Mouse (Mus musculus) heart, embryonic 10.5 days (tissue): ENCODE data around the gene Nmnat1. TPM values are rescaled to one million over a fixed set of nuclear protein-coding genes. Genes with fewer than 3 reads are reported as not detected.
A peak's percentile ranks its signal among the peaks of the same experiment; 100 is the strongest.
"Not testable (repeated sequence)": the region's sequence is repeated elsewhere in the genome, so short reads cannot be mapped to it uniquely, and the experiment has no call there.

Experiments used
- DNase-seq: peaks from one replicate; pipeline ENCODE4 v3.0.0-alpha.2; 2017; ENCODE audit warnings: low spot score
- H3K27ac ChIP-seq: fragments of 300-500 bp; sonication (generic); 2 replicates; pipeline ENCODE4 v1.5.1; 2016; ENCODE audit warnings: mild to moderate bottlenecking
- H3K27me3 ChIP-seq: fragments of 300-500 bp; sonication (generic); 2 replicates; pipeline ENCODE4 v1.6.1; 2016; ENCODE audit warnings: mild to moderate bottlenecking; ENCODE audit not compliant: poor library complexity, insufficient read depth, severe bottlenecking
- H3K36me3 ChIP-seq: fragments of 300-500 bp; sonication (generic); 2 replicates; pipeline ENCODE4 v1.6.1; 2016; ENCODE audit warnings: mild to moderate bottlenecking, moderate library complexity
- H3K4me1 ChIP-seq: fragments of 300-500 bp; sonication (generic); 2 replicates; pipeline ENCODE4 v1.6.1; 2016; ENCODE audit warnings: mild to moderate bottlenecking
- H3K4me3 ChIP-seq: fragments of 300-500 bp; sonication (generic); 2 replicates; pipeline ENCODE4 v1.5.1; 2016; ENCODE audit warnings: mild to moderate bottlenecking, moderate library complexity
- H3K9me3 ChIP-seq: fragments of 300-500 bp; sonication (generic); 2 replicates; pipeline ENCODE4 v1.6.1; 2016; ENCODE audit warnings: mild to moderate bottlenecking, moderate library complexity
- WGBS: fragments of 180-500 bp; shearing (Covaris S2); methylation state at CpG from one replicate; pipeline ENCODE4 v1.1.7; 2016; 5-methylcytosine and 5-hydroxymethylcytosine counted together
- polyA plus RNA-seq: library from polyadenylated mRNA; unstranded; fragments of >200 nt; fragmentation: Nextera tagmentation; extraction: Ambion mirVana; gene quantifications from 2 replicates; pipeline ENCODE4 v1.2.1, GENCODE M21; 2016

Nmnat1 gene
- polyA plus RNA-seq, 1 experiment from 2014 or later = 15.9 TPM

- no peaks in the 10 kb centered on the region for H3K36me3 ChIP-seq
- DNase-seq = no peak
- no peak overlapping the region for H3K4me3 ChIP-seq
- H3K27ac ChIP-seq = no peak overlapping the region
- H3K4me1 ChIP-seq = peaks cover 8% of the 10 kb centered on the region; the same call in 1 of the 2 replicates
- H3K9me3 ChIP-seq = no peaks in the 10 kb centered on the region
- WGBS = 80% methylated on average over 17 of the region's 17 CpGs
- H3K27me3 ChIP-seq = no peaks in the 10 kb centered on the region
These were observed 30.7 kb downstream of the Nmnat1 start for GRCm38 (mm10) chr4:149454263-149454662.

DNA sequence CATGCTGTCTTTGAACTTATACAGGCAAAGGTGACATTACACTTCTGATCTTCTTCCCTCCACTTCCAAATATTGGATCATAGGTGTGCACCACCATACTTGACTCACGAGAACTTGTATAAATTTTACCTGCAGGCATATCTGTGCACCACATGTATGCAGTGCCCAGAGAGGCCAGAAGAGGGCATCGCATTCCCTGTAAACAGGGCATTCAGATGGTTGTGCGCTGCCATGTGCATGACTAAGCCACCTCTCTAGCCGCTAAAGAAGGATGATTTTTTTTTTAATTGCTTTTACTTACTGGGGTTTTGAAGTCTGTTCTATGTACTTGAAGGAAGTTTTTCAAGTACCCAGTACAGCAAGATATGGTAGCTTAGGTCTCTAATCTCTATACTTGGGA lies 31.3 kb downstream of the Nmnat1 start:
- no peaks in the 10 kb centered on the region for H3K36me3 ChIP-seq
- WGBS = 80% methylated on average over 4 of the region's 4 CpGs
- H3K27ac ChIP-seq = no peak overlapping the region
- H3K27me3 ChIP-seq = no peaks in the 10 kb centered on the region
- no peak overlapping the region for H3K4me3 ChIP-seq
- peaks cover 8% of the 10 kb centered on the region; the same call in 1 of the 2 replicates for H3K4me1 ChIP-seq
- H3K9me3 ChIP-seq = no peaks in the 10 kb centered on the region
- DNase-seq = no peak

DNA sequence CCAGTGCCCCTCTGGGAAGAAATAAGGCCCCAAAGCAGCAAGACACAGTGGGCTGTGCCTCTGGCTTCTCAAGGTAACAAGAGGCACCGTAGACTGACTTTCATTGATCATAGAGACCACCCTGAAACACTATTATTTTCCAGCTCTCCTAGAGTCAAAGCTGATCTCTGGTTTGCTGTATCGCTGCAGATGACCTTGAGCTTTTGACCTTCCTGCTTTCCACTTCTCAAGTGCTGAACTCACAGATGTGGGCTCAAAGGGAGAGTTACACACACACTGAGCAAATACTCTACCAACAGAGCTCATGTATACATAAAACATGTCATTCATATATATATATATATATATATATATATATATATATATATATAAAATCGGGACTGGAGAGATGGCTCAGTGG lies 34.4 kb downstream of the Nmnat1 start:
- 83% methylated on average over 3 of the region's 3 CpGs for WGBS
- no peak for DNase-seq

GRCm38 (mm10) chr4:149446309-149446708 lies 38.7 kb downstream of the Nmnat1 start:
- no peak for DNase-seq
- H3K4me3 ChIP-seq = peak overlapping the region; percentile 52
- no peaks in the 10 kb centered on the region for H3K27me3 ChIP-seq
- H3K36me3 ChIP-seq = no peaks in the 10 kb centered on the region
- H3K4me1 ChIP-seq = peaks cover 20% of the 10 kb centered on the region
- 34% methylated on average over 1 of the region's 1 CpGs for WGBS
- H3K27ac ChIP-seq = peak overlapping the region; percentile 92
- no peaks in the 10 kb centered on the region for H3K9me3 ChIP-seq

More for the DNA sequence above, 34.4 kb downstream of the Nmnat1 start:
- peaks cover 17% of the 10 kb centered on the region for H3K4me1 ChIP-seq
- no peaks in the 10 kb centered on the region for H3K36me3 ChIP-seq
- no peaks in the 10 kb centered on the region for H3K27me3 ChIP-seq
- no peaks in the 10 kb centered on the region for H3K9me3 ChIP-seq
- H3K27ac ChIP-seq = no peak overlapping the region
- no peak overlapping the region for H3K4me3 ChIP-seq

GRCm38 (mm10) chr4:149445868-149446267 lies 39.1 kb downstream of the Nmnat1 start:
- peak overlapping the region; percentile 52 for H3K4me3 ChIP-seq
- peaks cover 20% of the 10 kb centered on the region for H3K4me1 ChIP-seq
- peak overlapping the region; percentile 92 for H3K27ac ChIP-seq
- H3K9me3 ChIP-seq = no peaks in the 10 kb centered on the region
- peak; percentile 93 for DNase-seq
- H3K27me3 ChIP-seq = no peaks in the 10 kb centered on the region
- WGBS = 2% methylated on average over 11 of the region's 11 CpGs
- H3K36me3 ChIP-seq = no peaks in the 10 kb centered on the region

DNA sequence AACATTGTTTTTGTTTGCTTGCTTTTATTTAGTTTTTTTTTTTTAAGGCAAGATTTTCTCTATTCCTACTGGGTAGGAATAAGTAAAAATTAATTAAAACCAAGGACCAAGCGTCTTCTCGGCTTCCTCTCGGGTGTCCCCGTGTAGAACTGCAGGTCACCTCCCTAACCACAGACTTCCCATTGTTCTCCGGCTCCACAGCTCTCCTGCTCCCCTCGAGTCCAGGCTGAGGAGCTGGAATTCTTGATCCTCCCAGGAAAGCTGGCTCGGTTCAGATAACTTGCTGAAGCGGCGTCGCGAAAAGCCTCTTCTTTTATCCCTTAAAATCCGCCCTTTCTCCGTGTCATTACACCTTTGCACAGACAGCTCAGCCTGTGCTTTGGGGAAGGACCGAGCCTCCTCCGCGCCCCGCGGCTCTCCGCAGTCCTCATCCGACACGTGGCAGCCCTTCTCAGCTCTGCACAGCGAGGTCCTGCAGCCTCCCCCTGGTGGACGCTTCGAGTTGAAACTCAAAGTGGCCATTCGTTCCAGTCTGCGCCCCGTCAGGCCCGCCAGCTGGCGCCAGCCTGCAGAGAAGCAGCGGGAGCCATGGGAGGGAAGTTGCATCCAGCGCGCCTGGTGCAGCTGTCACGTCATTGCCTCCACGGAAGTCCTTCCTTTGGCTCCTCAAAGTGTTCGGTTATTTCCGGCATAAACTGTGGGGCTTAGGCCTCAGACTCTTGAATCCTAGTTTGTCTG lies 39.9 kb downstream of the Nmnat1 start:
- no peaks in the 10 kb centered on the region for H3K9me3 ChIP-seq
- H3K27me3 ChIP-seq = no peaks in the 10 kb centered on the region
- H3K36me3 ChIP-seq = no peaks in the 10 kb centered on the region
- WGBS = under 1% methylated on average over 36 of the region's 36 CpGs
- H3K4me1 ChIP-seq = peaks cover 20% of the 10 kb centered on the region
- peak overlapping the region; percentile 52 for H3K4me3 ChIP-seq
- H3K27ac ChIP-seq = peak overlapping the region; percentile 92
- peak; percentile 97 for DNase-seq

GRCm38 (mm10) chr4:149444465-149444864 lies 40.5 kb downstream of the Nmnat1 start:
- 63% methylated on average over 1 of the region's 1 CpGs for WGBS
- H3K27ac ChIP-seq = peak overlapping the region; percentile 92
- DNase-seq = no peak
- no peak overlapping the region; the same call in 1 of the 2 replicates for H3K4me3 ChIP-seq
- H3K27me3 ChIP-seq = no peaks in the 10 kb centered on the region
- H3K36me3 ChIP-seq = no peaks in the 10 kb centered on the region
- H3K4me1 ChIP-seq = peaks cover 20% of the 10 kb centered on the region
- no peaks in the 10 kb centered on the region for H3K9me3 ChIP-seq

DNA sequence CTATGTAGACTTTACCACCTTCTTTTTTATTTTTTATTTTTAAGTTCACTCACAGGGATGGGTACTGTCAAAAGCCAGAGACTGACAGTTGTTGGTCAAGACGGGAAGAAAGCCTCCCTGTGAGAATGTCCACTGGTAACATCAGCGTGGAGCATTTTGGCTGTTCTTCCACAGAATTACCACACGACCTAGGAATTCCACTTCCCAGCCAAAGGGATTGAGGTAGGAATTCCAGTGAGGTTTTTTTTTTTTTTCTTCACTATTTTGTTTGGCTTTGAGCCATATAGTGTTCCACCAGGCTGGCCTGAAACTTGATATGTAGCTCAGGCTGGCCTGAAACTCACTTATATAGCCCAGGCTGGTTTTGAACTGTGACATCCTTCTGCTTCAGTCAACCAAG lies 42.6 kb downstream of the Nmnat1 start:
- 57% methylated on average over 3 of the region's 3 CpGs for WGBS
- Histone ChIP-seq H3K27ac (no peak overlapping the region), H3K36me3 (no peaks in the 10 kb centered on the region), H3K9me3 (no peaks in the 10 kb centered on the region), H3K4me1 (peaks cover 20% of the 10 kb centered on the region), H3K27me3 (no peaks in the 10 kb centered on the region), H3K4me3 (no peak overlapping the region)
- DNase-seq = no peak

GRCm38 (mm10) chr4:149440576-149440975 lies 44.4 kb downstream of the Nmnat1 start:
- Histone ChIP-seq H3K9me3 (no peaks in the 10 kb centered on the region), H3K27me3 (no peaks in the 10 kb centered on the region), H3K27ac (no peak overlapping the region), H3K36me3 (no peaks in the 10 kb centered on the region), H3K4me1 (peaks cover 11% of the 10 kb centered on the region), H3K4me3 (no peak overlapping the region)
- WGBS = 76% methylated on average over 8 of the region's 8 CpGs
- no peak for DNase-seq

- not testable (repeated sequence) for H3K36me3 ChIP-seq, H3K4me3 ChIP-seq, H3K4me1 ChIP-seq, H3K27me3 ChIP-seq, H3K9me3 ChIP-seq, DNase-seq, H3K27ac ChIP-seq
- 74% methylated on average over 1 of the region's 1 CpGs for WGBS
These were observed 53.1 kb downstream of the Nmnat1 start for GRCm38 (mm10) chr4:149431887-149432286.

GRCm38 (mm10) chr4:149429592-149429991 lies 55.4 kb downstream of the Nmnat1 start:
- H3K4me3 ChIP-seq = no peak overlapping the region
- H3K36me3 ChIP-seq = no peaks in the 10 kb centered on the region
- H3K9me3 ChIP-seq = no peaks in the 10 kb centered on the region
- no peaks in the 10 kb centered on the region for H3K27me3 ChIP-seq
- DNase-seq = no peak
- no peak overlapping the region; the same call in 1 of the 2 replicates for H3K27ac ChIP-seq
- H3K4me1 ChIP-seq = peaks cover 6% of the 10 kb centered on the region
- WGBS = 81% methylated on average over 5 of the region's 5 CpGs

DNA sequence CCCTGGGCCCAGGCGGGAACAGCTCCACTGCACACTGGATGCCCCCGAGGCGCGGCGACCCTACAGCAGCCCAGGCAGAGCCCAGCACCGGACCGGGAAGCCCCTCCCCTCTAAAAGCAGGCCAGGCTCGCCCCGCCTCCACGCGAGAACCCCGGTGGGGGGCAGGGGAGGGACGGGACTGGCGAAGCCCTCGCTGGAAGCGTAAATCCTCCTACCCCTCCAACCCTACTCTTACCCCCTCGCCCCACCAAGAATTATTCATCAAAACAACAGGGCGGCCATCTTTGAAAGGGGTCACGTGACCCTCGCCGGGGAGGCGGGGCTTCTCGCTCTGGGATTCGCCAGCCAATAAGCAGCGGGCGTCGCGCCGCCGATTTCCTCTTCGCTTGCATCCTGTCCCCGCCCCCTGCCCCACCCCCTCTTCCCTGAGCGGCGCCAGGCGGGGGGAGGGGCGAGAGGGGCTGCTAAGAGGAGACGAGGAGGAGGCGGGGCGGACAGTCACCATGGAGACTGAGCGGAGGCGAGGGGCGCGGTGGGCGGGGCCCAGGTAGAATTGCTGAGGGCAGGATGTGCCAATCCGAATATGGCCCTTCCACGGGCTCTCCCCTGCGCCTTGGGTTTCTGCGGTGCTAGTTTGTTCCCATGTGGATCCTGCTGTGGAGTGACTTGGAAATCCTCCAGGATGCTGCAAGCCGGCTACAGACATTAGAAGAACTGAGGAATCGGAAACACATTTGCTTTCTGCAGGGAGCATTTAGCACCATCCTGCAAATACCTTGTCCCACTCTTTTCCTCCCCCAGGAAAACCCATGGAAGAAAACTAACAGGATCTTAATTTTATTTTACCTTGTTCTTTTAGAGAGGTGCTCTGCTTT lies 58.4 kb downstream of the Nmnat1 start, which contains the start of gene Ube4b:
Ube4b (minus strand) TSS at position 425 of the 875 bp plus-strand sequence.
- Histone ChIP-seq H3K4me3 (peak within 1 kb of the TSS; percentile 99), H3K27ac (peak within 1 kb of the TSS; percentile 98), H3K27me3 (no peaks in the 10 kb centered on the region), H3K4me1 (peaks cover 11% of the 10 kb centered on the region), H3K9me3 (no peaks in the 10 kb centered on the region), H3K36me3 (peaks cover 10% of the 10 kb centered on the region)
- DNase-seq = peak; percentile 99
- under 1% methylated on average over 43 of the region's 50 CpGs for WGBS

DNA sequence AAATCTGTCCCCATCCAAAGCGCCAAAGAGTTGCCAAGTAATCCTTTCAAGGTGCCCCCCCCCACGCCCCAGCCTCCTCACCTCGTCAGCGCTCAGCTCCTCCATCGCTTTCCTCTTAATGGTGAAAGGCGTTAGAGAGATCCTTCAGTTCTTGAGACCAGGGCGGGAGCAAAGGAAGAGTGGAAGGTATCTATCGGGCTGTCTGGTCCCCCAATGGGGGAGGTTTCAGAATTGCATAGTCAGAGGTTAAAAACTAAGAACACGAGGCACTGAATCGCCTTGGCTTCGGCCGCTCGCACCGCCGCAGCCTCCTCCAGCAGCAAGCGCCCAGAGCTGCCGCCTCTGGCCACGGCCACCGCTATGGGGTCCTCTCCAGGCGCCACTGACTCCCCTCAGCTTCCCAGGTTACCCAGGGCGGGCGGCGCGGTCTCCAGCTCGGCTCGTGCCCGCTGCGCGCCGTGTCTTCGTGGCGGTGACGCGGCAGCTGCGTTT lies 59.2 kb downstream of the Nmnat1 start:
- Histone ChIP-seq H3K36me3 (peaks cover 12% of the 10 kb centered on the region), H3K4me1 (peaks cover 14% of the 10 kb centered on the region), H3K27me3 (no peaks in the 10 kb centered on the region), H3K4me3 (peak overlapping the region; percentile 99), H3K9me3 (no peaks in the 10 kb centered on the region), H3K27ac (peak overlapping the region; percentile 98)
- DNase-seq = no peak
- under 1% methylated on average over 35 of the region's 35 CpGs for WGBS
